Mouse (Mus musculus): ENCODE measurements at regions not wholly inside any gene's neighbourhood (a gene's known extent, or its start where the extent isn't known, plus 50 kb on each side); places are given as distances from the start of the nearest gene placed in this dataset.

- no peak for DNase-seq (ENCODE audit: low spot score in 2 of 2)
These were observed 602.7 kb upstream of the Akr1e1 start for GRCm38 (mm10) chr13:5211659-5212058.

DNA sequence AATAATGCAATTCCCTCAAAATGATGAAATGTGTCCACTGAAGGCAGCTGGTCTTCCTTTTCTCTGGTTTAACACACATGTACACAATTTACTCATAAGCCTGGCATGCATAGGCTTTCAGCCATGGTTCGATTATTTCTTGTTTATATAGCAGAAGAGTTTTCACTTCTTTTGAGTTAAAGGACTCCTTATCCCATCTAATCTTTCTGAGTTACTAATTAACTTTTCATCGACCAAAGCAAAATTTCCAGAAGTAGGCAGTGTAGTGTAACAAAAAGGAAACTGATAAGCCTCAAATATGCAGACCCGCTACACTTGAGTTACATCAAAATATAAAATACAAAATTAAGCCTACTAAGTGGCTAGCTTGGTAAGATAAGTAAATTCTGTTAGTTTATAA is 620.5 kb upstream of the Akr1e1 start:
- no peak for DNase-seq (ENCODE audit: low spot score in 2 of 2)

GRCm38 (mm10) chr13:5234232-5234631 is 625.3 kb upstream of the Akr1e1 start:
- no peak for DNase-seq (ENCODE audit: low spot score in 2 of 2)

DNA sequence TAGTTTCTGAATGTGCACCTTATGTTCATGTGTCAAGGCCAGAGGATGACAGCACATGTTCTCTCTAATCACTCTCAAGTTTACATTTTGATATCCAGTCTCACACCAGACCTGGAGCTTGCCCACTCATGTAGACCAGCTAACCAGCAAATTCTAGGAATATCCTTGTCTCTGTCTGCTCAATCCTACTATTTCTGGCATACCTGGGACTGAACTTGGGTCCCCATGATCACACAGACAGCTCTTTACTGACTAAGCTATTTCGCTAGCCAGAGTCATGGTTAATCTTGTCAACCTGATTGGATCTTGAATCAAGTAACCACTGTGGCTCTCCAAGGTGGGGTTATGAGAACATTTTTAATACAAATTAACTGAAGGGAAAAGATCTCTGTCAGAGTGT is 625.9 kb upstream of the Klf6 start:
- no peak for DNase-seq (ENCODE audit: low spot score in 2 of 2)

GRCm38 (mm10) chr13:5240541-5240940 is 620.7 kb upstream of the Klf6 start:
- no peak for DNase-seq (ENCODE audit: low spot score in 2 of 2)

DNA sequence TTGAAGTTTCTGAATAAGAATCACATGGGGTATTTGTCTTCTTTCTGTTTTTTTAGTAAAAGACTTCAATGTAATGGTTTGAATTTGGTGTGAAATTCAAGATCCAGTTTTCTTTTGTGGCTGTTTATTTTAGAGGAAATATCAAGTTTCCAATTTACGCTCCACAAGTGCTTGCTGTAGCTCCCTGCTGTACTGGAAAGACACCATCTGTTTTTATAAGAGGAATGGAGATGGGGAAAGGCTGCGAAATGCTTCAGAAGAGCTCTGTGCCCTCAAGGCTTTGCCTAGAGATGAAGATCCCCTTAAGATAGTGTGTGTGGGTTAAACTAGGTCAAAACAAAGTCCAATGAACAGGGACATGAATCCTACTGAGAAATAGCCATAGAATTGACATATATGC is 618.5 kb upstream of the Klf6 start:
- DNase-seq (ENCODE audit: low spot score in 2 of 2), result no peak

GRCm38 (mm10) chr13:5248671-5249391 is 612.5 kb upstream of the Klf6 start:
- DNase-seq (ENCODE audit: low spot score in 2 of 2), result no peak

GRCm38 (mm10) chr13:5257891-5258660 is 603.2 kb upstream of the Klf6 start:
- DNase-seq (ENCODE audit: low spot score in 2 of 2), result no peak

GRCm38 (mm10) chr13:5259760-5260159 is 601.5 kb upstream of the Klf6 start:
- DNase-seq (ENCODE audit: low spot score in 2 of 2), result no peak

DNA sequence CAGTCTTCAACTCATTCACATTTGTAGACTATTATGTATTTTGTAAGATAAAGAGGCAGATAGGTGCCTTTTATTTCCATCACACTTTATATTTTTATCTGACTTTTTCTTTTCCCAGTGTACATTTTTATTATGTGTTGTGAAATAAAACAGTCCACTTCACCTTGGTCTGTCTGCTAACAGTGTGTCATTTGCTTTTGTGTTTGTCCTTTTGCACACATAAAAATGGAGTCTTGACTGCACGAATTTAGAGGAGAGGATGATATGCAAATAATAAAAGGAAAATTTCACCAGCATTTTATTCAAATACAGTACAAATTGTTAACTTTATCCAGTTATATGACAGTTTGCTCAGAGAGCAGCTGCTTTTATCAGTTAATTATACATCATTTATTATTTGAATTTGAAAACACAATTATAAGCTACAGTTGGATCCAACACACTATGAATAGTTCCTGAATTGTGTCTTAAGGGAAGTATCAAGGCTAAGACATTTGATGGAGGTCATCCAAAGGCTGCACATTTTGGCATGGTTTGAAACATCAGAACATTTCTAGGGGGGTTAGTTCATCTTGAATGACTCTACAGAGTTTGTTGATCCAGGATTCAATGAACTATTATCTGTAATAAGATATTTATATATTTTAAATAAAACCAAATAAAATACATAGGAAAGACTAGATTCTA is 588.6 kb upstream of the Klf6 start:
- DNase-seq (ENCODE audit: low spot score in 2 of 2), result no peak

GRCm38 (mm10) chr13:5276564-5276963 is 584.7 kb upstream of the Klf6 start:
- no peak for DNase-seq (ENCODE audit: low spot score in 2 of 2)

DNA sequence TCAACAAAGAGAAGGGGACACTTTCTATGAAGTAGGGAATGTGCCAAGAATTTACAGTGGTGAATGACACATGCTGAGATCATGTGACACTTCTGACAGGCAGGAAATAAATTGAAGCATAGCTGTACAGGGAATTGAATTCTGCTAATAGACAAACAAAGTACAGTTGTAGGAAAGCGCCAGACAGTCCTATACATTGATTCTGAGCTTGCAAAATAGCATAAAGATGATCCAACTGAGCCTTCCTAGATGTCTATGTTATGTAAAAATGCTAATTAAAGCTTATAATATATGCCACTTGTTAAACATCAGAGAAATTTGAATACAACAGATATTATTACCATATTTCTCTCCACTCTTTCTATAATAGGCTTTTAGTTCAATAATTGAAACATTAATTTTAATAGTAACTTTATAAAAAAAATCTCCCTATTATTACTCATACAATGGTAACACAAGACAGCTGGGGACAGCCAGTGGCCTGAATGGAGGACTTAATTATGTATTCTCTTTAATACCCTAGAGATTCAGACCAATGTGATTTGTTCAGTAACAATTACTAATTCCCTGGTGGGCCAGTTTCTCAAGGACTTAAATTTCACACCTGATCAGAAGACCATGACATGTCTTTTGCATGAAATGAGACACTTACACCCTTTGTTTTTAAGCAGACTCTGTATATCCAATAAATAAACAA is 571.4 kb upstream of the Klf6 start:
- DNase-seq (ENCODE audit: low spot score in 2 of 2), result no peak

- no peak for DNase-seq (ENCODE audit: low spot score in 2 of 2)
These were observed 559.1 kb upstream of the Klf6 start for GRCm38 (mm10) chr13:5302141-5302540.

DNA sequence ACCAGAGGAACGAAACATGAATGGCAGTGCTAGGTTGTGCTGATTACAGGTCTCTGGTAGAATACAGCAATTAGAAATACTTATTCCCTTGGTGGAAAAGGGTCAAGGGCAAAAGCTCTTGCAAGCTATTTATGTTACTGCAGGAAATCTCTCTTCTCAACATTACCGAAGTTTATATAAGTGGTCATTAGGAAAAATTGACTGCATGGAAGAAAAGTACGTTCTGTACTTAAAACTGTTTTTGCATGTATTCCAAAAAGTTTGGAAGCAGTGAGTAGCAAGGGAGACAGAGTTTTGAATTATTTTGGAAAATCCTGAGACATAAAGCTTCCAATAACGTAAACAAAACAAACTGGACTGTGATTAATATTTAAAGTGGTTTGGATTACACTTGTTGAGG is 554.6 kb upstream of the Klf6 start:
- no peak for DNase-seq (ENCODE audit: low spot score in 2 of 2)

DNA sequence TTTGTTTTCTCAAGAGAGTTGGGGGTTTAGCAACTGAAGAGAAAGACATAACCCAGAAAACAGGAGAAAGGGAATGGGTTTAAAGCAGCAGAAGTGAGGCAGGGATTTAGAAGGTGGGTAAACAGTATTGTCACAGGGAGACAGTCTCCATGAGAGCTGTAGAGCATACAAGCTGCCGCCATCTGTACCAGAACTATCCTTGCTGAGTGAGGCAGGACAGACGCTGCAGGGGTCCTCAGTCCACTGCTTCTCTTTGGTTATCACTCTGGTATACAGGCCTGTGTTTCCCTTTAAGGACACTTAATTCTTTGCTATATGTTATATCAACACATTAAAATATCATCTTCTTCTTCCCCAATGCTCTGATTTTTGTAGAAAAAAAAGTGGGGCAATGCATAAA is 548.0 kb upstream of the Klf6 start:
- DNase-seq (ENCODE audit: low spot score in 2 of 2), result no peak

DNA sequence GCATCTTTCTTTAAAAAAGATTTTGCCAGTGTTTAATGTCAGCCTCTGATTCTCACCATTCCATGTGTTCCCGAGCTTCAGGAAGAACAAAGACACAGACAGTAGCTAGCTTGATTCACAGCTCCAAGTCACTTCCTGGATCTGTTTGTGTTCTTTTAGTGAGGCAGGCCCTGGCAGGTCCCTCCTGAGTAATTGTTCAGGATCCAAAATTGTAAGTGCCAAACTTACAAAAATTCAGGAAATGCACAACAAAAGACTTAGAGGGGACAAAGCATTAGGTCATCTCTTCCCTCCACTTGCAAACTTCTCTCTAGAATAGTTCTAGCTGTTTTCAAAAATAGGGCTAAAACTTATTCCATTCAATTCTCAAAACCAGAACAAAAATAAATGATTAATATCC is 546.3 kb upstream of the Klf6 start:
- DNase-seq (ENCODE audit: low spot score in 2 of 2), result no peak

DNA sequence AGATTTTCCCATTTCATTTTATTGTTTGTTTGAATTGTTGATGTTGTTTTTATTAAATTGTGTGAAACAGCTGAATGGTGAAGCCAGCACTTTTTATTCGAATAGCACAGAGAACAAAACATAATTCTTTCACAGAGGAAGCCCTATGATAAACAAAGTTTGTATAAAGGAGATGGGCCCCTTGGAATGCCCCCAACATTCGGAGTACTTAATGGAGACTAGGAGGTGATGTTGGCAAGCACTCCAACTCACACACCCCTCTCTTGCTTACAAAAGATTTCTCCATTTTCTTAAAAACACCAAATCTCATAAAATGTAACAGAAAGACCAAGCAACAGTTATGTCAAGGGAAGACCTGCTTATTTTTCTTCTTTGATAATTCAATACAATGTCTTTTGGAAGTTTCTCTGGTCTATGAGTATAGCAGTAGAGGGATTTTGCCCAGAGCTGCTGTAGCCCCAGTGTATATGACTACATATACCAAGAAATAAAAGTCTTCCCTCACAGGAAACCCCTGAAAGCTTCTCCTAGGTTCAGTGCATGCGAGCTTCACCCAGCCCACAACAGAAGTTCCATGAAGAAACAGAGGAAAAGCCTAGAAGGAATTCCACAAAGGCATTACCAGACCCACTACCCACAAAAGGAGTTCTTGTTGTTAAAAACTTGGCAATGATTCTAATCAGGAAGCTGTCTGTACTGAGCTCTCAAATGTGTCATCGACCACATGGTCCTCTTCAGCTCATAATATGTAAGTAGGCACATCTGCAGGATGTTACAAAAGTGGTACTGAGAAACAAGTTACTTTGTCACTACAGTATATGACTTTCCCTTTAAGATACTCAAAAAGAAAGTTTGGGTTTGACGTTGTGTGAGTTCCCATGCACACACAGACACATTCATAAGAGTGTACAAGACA is 543.1 kb upstream of the Klf6 start:
- no peak for DNase-seq (ENCODE audit: low spot score in 2 of 2)

- no peak for DNase-seq (ENCODE audit: low spot score in 2 of 2)
These were observed 515.6 kb upstream of the Klf6 start for GRCm38 (mm10) chr13:5345712-5346111.

DNA sequence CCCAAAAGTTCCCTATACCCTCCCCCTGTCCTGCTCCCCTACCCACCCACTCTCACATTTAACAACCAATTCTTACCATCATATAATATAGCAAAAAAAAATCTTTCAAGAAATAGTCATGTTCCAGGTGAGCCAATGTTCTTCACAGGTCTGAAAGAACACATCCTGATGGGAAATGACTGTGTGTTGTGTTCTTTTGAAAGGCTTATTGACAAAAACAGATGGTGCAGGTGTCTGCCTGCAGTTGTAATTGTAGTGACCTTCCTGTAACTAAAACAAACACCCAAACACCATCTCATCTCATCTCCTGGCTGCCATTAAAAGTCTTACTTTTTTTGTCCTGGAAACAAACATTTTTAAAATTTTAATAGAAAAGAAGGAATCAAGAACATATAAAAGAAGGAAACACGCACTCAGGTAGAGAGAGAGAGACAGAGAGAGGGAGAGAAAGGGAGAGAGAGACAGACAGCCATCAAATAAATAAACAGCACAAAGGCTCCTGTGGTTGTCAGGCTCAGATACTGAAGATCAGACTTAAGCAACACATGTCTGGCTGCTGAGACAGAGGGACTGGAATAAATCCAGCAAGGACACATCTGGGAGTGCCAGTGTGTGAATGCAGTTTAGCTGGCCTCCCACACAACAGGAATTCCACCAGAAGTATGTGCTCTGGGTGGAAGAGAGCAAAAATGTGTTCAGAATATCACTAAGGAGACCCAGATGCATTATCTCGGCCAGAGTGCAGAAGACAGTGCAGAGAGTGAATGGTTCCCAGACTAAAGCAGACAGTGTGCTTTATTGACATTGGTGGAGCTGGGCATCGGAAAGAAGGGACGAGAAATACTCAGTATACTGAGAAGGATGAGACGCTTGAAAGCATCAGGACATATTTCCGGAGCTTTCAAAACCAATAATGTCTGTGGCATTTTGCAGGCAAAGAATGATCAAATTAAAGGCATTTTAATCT is 513.5 kb upstream of the Klf6 start:
- no peak for DNase-seq (ENCODE audit: low spot score in 2 of 2)

Data from adrenal gland, postnatal 4 days (tissue).